ENCODE assay signal across 8 mouse cellular contexts in genomic region chr7:45715090-45715708, GRCm38 (mm10). TPM values are rescaled to one million over a fixed set of nuclear protein-coding genes. Genes with fewer than 3 reads are reported as not detected.
DNase-seq lines count a peak whose midpoint lies in the region; ATAC-seq and TF ChIP-seq lines count a peak whose summit lies in the region.

TSS of gene Rpl18 (plus strand) at chr7:45715457.

- WGBS in heart, embryonic 11.5 days (ENCODE audit: insufficient replicate concordance): 6% methylated on average over 34 of the region's 34 CpGs
- 7% methylated on average over 34 of the region's 34 CpGs for WGBS in kidney, postnatal 0 days
- WGBS in liver, embryonic 11.5 days: 7% methylated on average over 34 of the region's 34 CpGs
- WGBS in stomach, embryonic 14.5 days: 5% methylated on average over 34 of the region's 34 CpGs

- peak; percentile 81 for ATAC-seq in erythroblast, adult 5-6 weeks (replicated peaks; ENCODE audit: low FRiP score, poor library complexity, severe bottlenecking)
- ATAC-seq in heart, embryonic 11.5 days (replicated peaks; ENCODE audit: insufficient number of reproducible peaks, low FRiP score, low TSS enrichment): peak; percentile 88
- ATAC-seq in kidney, postnatal 0 days (replicated peaks; ENCODE audit: low FRiP score, low read depth): peak; percentile 87
- ATAC-seq in liver, embryonic 11.5 days (replicated peaks; ENCODE audit: low FRiP score): peak; percentile 89
- peak; percentile 90 for ATAC-seq in stomach, embryonic 14.5 days (ENCODE audit: insufficient number of reproducible peaks, insufficient read depth, low FRiP score, low read depth)

- H3K27me3 ChIP-seq in heart, embryonic 11.5 days (ENCODE audit: control insufficient read depth, insufficient read depth, low read length): no peaks in the 10 kb centered on the region
- H3K27me3 ChIP-seq in kidney, postnatal 0 days (ENCODE audit: insufficient read depth, low read length): no peaks in the 10 kb centered on the region
- no peaks in the 10 kb centered on the region for H3K27me3 ChIP-seq in liver, embryonic 11.5 days (replicated peaks; ENCODE audit: control insufficient read depth, insufficient read depth, low read length)
- H3K27me3 ChIP-seq in stomach, embryonic 14.5 days (ENCODE audit: control insufficient read depth, insufficient read depth, low read length): no peaks in the 10 kb centered on the region

- TF ChIP-seq CTCF in kidney, postnatal 0 days (IDR thresholded peaks at IDR 0.05; ENCODE audit: low read depth): no peak

- H3K27ac ChIP-seq in heart, embryonic 11.5 days (ENCODE audit: low read depth, low read length): peak within 1 kb of the TSS; percentile 60
- peak within 1 kb of the TSS; percentile 83 for H3K27ac ChIP-seq in kidney, postnatal 0 days
- peak within 1 kb of the TSS; percentile 53 for H3K27ac ChIP-seq in liver, embryonic 11.5 days (ENCODE audit: low read depth, low read length)
- H3K27ac ChIP-seq in stomach, embryonic 14.5 days (ENCODE audit: low read length): peak within 1 kb of the TSS; percentile 89

- peak within 1 kb of the TSS; percentile 78 for H3K9ac ChIP-seq in heart, embryonic 11.5 days (ENCODE audit: low read depth, low read length)
- peak within 1 kb of the TSS; percentile 72 for H3K9ac ChIP-seq in kidney, postnatal 0 days (ENCODE audit: low read depth, low read length)
- H3K9ac ChIP-seq in liver, embryonic 11.5 days (ENCODE audit: low read depth, low read length): peak within 1 kb of the TSS; percentile 95
- peak within 1 kb of the TSS; percentile 58 for H3K9ac ChIP-seq in stomach, embryonic 14.5 days (replicated peaks; ENCODE audit: low read depth, low read length)

- H3K36me3 ChIP-seq in heart, embryonic 11.5 days (ENCODE audit: control insufficient read depth, insufficient read depth, low read length): peaks cover 32% of the 10 kb centered on the region
- H3K36me3 ChIP-seq in kidney, postnatal 0 days (ENCODE audit: insufficient read depth, low read length): peaks cover 39% of the 10 kb centered on the region
- peaks cover 37% of the 10 kb centered on the region for H3K36me3 ChIP-seq in liver, embryonic 11.5 days (ENCODE audit: control insufficient read depth, insufficient read depth, low read length)
- peaks cover 41% of the 10 kb centered on the region for H3K36me3 ChIP-seq in stomach, embryonic 14.5 days (ENCODE audit: control insufficient read depth, insufficient read depth, low read length)

- peak within 1 kb of the TSS; percentile 97 for H3K4me3 ChIP-seq in heart, embryonic 11.5 days (ENCODE audit: low read depth, low read length)
- H3K4me3 ChIP-seq in kidney, postnatal 0 days (replicated peaks; ENCODE audit: low read depth, low read length): peak within 1 kb of the TSS; percentile 63
- H3K4me3 ChIP-seq in liver, embryonic 11.5 days (ENCODE audit: low read depth, low read length): peak within 1 kb of the TSS; percentile 71
- H3K4me3 ChIP-seq in stomach, embryonic 14.5 days (ENCODE audit: low read depth, low read length): peak within 1 kb of the TSS; percentile 97

- peaks cover 41% of the 10 kb centered on the region for H3K4me1 ChIP-seq in heart, embryonic 11.5 days (ENCODE audit: control insufficient read depth, insufficient read depth, low read length)
- peaks cover 20% of the 10 kb centered on the region for H3K4me1 ChIP-seq in kidney, postnatal 0 days (replicated peaks; ENCODE audit: insufficient read depth, low read length)
- peaks cover 37% of the 10 kb centered on the region for H3K4me1 ChIP-seq in liver, embryonic 11.5 days (replicated peaks; ENCODE audit: control insufficient read depth, insufficient read depth, low read length)
- peaks cover 47% of the 10 kb centered on the region for H3K4me1 ChIP-seq in stomach, embryonic 14.5 days (ENCODE audit: control insufficient read depth, insufficient read depth, low read length)

- peak within 1 kb of the TSS; percentile 96 for H3K4me2 ChIP-seq in heart, embryonic 11.5 days
- H3K4me2 ChIP-seq in kidney, postnatal 0 days (ENCODE audit: low read length): peak within 1 kb of the TSS; percentile 70
- H3K4me2 ChIP-seq in liver, embryonic 11.5 days: peak within 1 kb of the TSS; percentile 95
- H3K4me2 ChIP-seq in stomach, embryonic 14.5 days (replicated peaks; ENCODE audit: low read depth, low read length): peak within 1 kb of the TSS; percentile 87

- peak; percentile 95 to 96 for DNase-seq in B cell, adult 2 months
- DNase-seq in brain, adult 2 months (ENCODE audit: low read depth, low spot score): peak; percentile 99
- peak; percentile 99 for DNase-seq in kidney, postnatal 0 days (ENCODE audit: low spot score)
- DNase-seq in liver, embryonic 11.5 days (ENCODE audit: low spot score): peak; percentile 94
- peak; percentile 96 for DNase-seq in naive thymus-derived CD4-positive, alpha-beta T cell, adult 2 months (ENCODE audit: low read depth)

- H3K9me3 ChIP-seq in heart, embryonic 11.5 days (replicated peaks; ENCODE audit: control insufficient read depth, low read length): no peaks in the 10 kb centered on the region
- H3K9me3 ChIP-seq in kidney, postnatal 0 days (replicated peaks; ENCODE audit: low read length): no peaks in the 10 kb centered on the region
- H3K9me3 ChIP-seq in liver, embryonic 11.5 days (ENCODE audit: control insufficient read depth, low read length): no peaks in the 10 kb centered on the region
- no peaks in the 10 kb centered on the region for H3K9me3 ChIP-seq in stomach, embryonic 14.5 days (ENCODE audit: control insufficient read depth, low read depth, low read length)

RNA-seq across cellular contexts. Expression of gene Rpl18, which starts in this region (rescaled TPM):
- total RNA-seq in erythroblast, adult 5-6 weeks (2015; ENCODE audit: low replicate concordance): 423 and 424 TPM in 2 replicates
- total RNA-seq in erythroblast, adult 5-6 weeks (2017; ENCODE audit: low replicate concordance): 286 and 289 TPM in 2 replicates
- 764 and 836 TPM in 2 replicates for polyA plus RNA-seq in heart, embryonic 11.5 days (2014; fragmentation: Nextera tagmentation; extraction: Ambion mirVana)
- 1,049 and 1,142 TPM in 2 replicates for polyA plus RNA-seq in kidney, postnatal 0 days (2015; fragmentation: Nextera tagmentation; extraction: Ambion mirVana)
- polyA plus RNA-seq in liver, embryonic 11.5 days (2014; fragmentation: Nextera tagmentation; extraction: Ambion mirVana): 1,405 and 1,469 TPM in 2 replicates
- 1,227 and 1,272 TPM in 2 replicates for polyA plus RNA-seq in stomach, embryonic 14.5 days (2014; fragmentation: Nextera tagmentation; extraction: Ambion mirVana)

Comparison
In these comparisons a context has a peak if more than half of its experiments do, and no peak if none do; other contexts are left out.
1. Peak in every context shown above with its lines: DNase-seq, ATAC-seq, H3K4me3 ChIP-seq and H3K27ac ChIP-seq.